ENCODE assay signal across 20 mouse cellular contexts in the genomic region with DNA sequence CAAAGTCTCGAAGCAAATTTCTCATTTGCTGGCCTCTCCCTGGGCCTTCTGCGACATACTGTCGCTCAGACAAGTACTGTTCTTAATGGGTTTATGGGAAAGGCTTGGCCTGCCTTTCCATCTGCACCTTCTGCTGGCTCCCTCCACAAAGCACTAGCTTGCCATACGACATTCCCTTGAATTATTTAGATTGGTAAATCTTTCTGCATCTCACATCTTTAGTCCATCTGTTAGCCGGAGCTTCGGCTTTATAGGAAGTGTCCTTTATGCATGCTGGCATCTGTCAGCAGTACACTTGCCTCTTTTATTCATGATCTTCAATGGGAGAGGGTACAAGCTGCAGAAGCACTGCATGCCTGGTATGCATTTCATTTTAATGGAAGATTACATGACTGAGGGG.
DNase-seq lines count a peak whose midpoint lies in the region; ATAC-seq and TF ChIP-seq lines count a peak whose summit lies in the region.
"Had no signal": no experiment of that assay in that cellular context is flagged by ENCODE, and none has a peak within 500 bp of the region (broad histone marks: within the 10 kb centered on the region; RNA-seq: fewer than 3 reads in every experiment).

No protein-coding gene starts in this region.

- H3K9me3 ChIP-seq in hindbrain, embryonic 13.5 days = no peaks in the 10 kb centered on the region
- H3K9me3 ChIP-seq in hindbrain, embryonic 11.5 days (ENCODE audit: control insufficient read depth, low read length) = no peaks in the 10 kb centered on the region
- H3K9me3 ChIP-seq in neural tube, embryonic 14.5 days (ENCODE audit: control insufficient read depth, low read length) = no peaks in the 10 kb centered on the region
- H3K9me3 ChIP-seq: embryonic facial prominence, embryonic 12.5 days had no signal

- peaks cover 4% of the 10 kb centered on the region; the same call in 1 of the 2 replicates for H3K4me1 ChIP-seq in hindbrain, embryonic 13.5 days (replicated peaks)
- H3K4me1 ChIP-seq in hindbrain, embryonic 11.5 days (replicated peaks; ENCODE audit: control insufficient read depth, insufficient read depth, low read length) = no peaks in the 10 kb centered on the region
- no peaks in the 10 kb centered on the region for H3K4me1 ChIP-seq in neural tube, embryonic 14.5 days (ENCODE audit: control insufficient read depth, insufficient read depth, low read length)
- H3K4me1 ChIP-seq: embryonic facial prominence, embryonic 12.5 days had no signal

- H3K4me3 ChIP-seq in hindbrain, embryonic 13.5 days = no peak overlapping the region
- no peak overlapping the region for H3K4me3 ChIP-seq in hindbrain, embryonic 11.5 days (ENCODE audit: low read depth, low read length)
- no peak overlapping the region for H3K4me3 ChIP-seq in neural tube, embryonic 14.5 days (ENCODE audit: low read depth, low read length)
- H3K4me3 ChIP-seq: embryonic facial prominence, embryonic 12.5 days had no signal

- ATAC-seq in hindbrain, embryonic 13.5 days (ENCODE audit: low FRiP score) = no peak
- ATAC-seq in hindbrain, embryonic 11.5 days (ENCODE audit: low FRiP score) = no peak
- peak; percentile 44; the same call in 1 of the 2 replicates for ATAC-seq in neural tube, embryonic 14.5 days (ENCODE audit: low read depth)
- no peak for ATAC-seq in megakaryocyte, adult 5-6 weeks (ENCODE audit: poor library complexity, severe bottlenecking)
- ATAC-seq: hindbrain, embryonic 16.5 days; Patski had no signal

- no peak for DNase-seq in hindbrain, embryonic 11.5 days (ENCODE audit: low spot score)
- DNase-seq in brain, embryonic 14.5 days (ENCODE audit: low read depth) = peak; percentile 89
- DNase-seq in layer of hippocampus, adult 9-10 months (ENCODE audit: low spot score) = peak; percentile 32
- no peak for DNase-seq in embryo, embryonic 10.5 days (ENCODE audit: low spot score)
- DNase-seq: B cell, adult 2 months; cerebellum, adult 11-12 months; gastrocnemius, postnatal 10 days; heart, postnatal 10 days; kidney, adult 2 months; kidney, postnatal 36 days; lung, embryonic 14.5 days; thymus, adult 2 months had no signal

- H3K9ac ChIP-seq in hindbrain, embryonic 13.5 days = no peak overlapping the region
- no peak overlapping the region for H3K9ac ChIP-seq in hindbrain, embryonic 11.5 days (ENCODE audit: low read depth, low read length)
- no peak overlapping the region for H3K9ac ChIP-seq in neural tube, embryonic 14.5 days (replicated peaks; ENCODE audit: low read depth, low read length)
- H3K9ac ChIP-seq: embryonic facial prominence, embryonic 12.5 days; lung, embryonic 14.5 days had no signal

- no peaks in the 10 kb centered on the region for H3K36me3 ChIP-seq in hindbrain, embryonic 13.5 days
- no peaks in the 10 kb centered on the region for H3K36me3 ChIP-seq in hindbrain, embryonic 11.5 days (ENCODE audit: control insufficient read depth, insufficient read depth, low read length)
- no peaks in the 10 kb centered on the region for H3K36me3 ChIP-seq in neural tube, embryonic 14.5 days (ENCODE audit: control insufficient read depth, insufficient read depth, low read length)
- H3K36me3 ChIP-seq: embryonic facial prominence, embryonic 12.5 days had no signal

- H3K27me3 ChIP-seq in hindbrain, embryonic 13.5 days = no peaks in the 10 kb centered on the region
- H3K27me3 ChIP-seq in hindbrain, embryonic 11.5 days (ENCODE audit: control insufficient read depth, insufficient read depth, low read length) = no peaks in the 10 kb centered on the region
- H3K27me3 ChIP-seq in neural tube, embryonic 14.5 days (ENCODE audit: control insufficient read depth, insufficient read depth, low read length) = no peaks in the 10 kb centered on the region
- H3K27me3 ChIP-seq: embryonic facial prominence, embryonic 12.5 days; Patski had no signal

- WGBS in hindbrain, embryonic 13.5 days = 55% methylated on average over 6 of the region's 6 CpGs
- 71% methylated on average over 6 of the region's 6 CpGs for WGBS in hindbrain, embryonic 11.5 days
- WGBS in neural tube, embryonic 14.5 days = 37% methylated on average over 6 of the region's 6 CpGs

- 0 out of 2 replicates have a peak overlapping the region, but pooled peaks have one; percentile 30 for H3K27ac ChIP-seq in hindbrain, embryonic 13.5 days
- H3K27ac ChIP-seq in hindbrain, embryonic 11.5 days (ENCODE audit: low read depth, low read length) = no peak overlapping the region
- no peak overlapping the region for H3K27ac ChIP-seq in neural tube, embryonic 14.5 days (ENCODE audit: low read depth, low read length)
- H3K27ac ChIP-seq: embryonic facial prominence, embryonic 12.5 days; macrophage had no signal

- no peak for TF ChIP-seq POLR2A in brain, embryonic 14.5 days (IDR thresholded peaks at IDR 0.05; ENCODE audit: borderline replicate concordance, extremely low read depth, insufficient read depth, insufficient read length, poor library complexity, severe bottlenecking)

- TF ChIP-seq CTCF in brain, embryonic 14.5 days (IDR thresholded peaks at IDR 0.05; ENCODE audit: borderline replicate concordance, extremely low read depth, insufficient read depth, insufficient read length) = no peak

- H3K4me2 ChIP-seq in hindbrain, embryonic 13.5 days = no peak overlapping the region
- H3K4me2 ChIP-seq in hindbrain, embryonic 11.5 days (replicated peaks; ENCODE audit: low read depth, low read length) = no peak overlapping the region
- no peak overlapping the region for H3K4me2 ChIP-seq in neural tube, embryonic 14.5 days (ENCODE audit: low read depth, low read length)
- H3K4me2 ChIP-seq: embryonic facial prominence, embryonic 12.5 days; liver, embryonic 11.5 days; lung, embryonic 14.5 days had no signal

Comparison
In these comparisons a context has a peak if more than half of its experiments do, and no peak if none do; other contexts are left out.
1. DNase-seq: peak in brain, embryonic 14.5 days (single experiment) and layer of hippocampus, adult 9-10 months (single experiment); none in hindbrain, embryonic 11.5 days (single experiment) and embryo, embryonic 10.5 days (single experiment).